Mouse (Mus musculus) embryonic stem cell, embryonic (primary cell): ENCODE data around the gene Cped1.

ENCODE experiments used
- CTCF ChIA-PET, 4 experiments: fragments of 300-600 bp in 2 of 4; fragments of 350-600 bp in 2 of 4; sonication (Branson Sonifier 250); formaldehyde crosslinking; loops; one replicate each; lab custom pipeline; 2022; ENCODE audit warnings: inconsistent platforms in 2 of 4; lab: Charles Lee
- POLR2A ChIA-PET, 4 experiments: fragments of 300-600 bp in 2 of 4; fragments of 350-600 bp in 2 of 4; sonication (Branson Sonifier 250); formaldehyde crosslinking; loops; one replicate each; lab custom pipeline; 2022; ENCODE audit warnings: antibody characterized with exemption in 4 of 4, inconsistent platforms in 1 of 4; lab: Charles Lee

Gene Cped1

GRCm38 (mm10) chr6:22178721-22179295 is 193.1 kb downstream of the Cped1 start:
- CTCF ChIA-PET: no interaction called here
- POLR2A ChIA-PET: no interaction called here

- ChIA-PET POLR2A (interaction anchor here in 2 of 4 experiments (0.6 to 0.8 kb wide), 2 partner anchors 10 to 995 kb away, joined by 3 to 12 read pairs; no protein-coding TSS in a partner anchor), CTCF (no interaction called here)
Measured at GRCm38 (mm10) chr6:22180316-22180715, 194.6 kb downstream of the Cped1 start.

DNA sequence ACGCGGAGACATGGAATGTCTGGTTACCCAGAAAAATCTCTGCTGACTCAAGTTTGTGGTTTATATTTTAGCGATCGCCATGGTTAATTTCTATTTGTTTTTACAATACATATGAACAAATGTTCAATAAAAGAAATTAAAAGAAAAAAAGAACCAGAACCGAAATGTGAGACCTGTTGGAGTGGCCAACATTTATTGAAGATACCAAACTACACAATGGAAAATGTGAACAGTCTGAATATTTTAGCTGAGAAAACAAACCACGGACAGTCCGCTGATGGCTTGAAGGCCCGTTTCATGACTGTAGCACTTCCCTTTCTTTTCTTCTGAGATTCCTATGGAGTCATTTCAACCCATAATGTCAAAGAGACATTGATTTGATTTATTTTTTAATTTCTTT is 201.3 kb downstream of the Cped1 start:
- ChIA-PET CTCF (no interaction called here), POLR2A (no interaction called here)

- ChIA-PET CTCF (no interaction called here), POLR2A (interaction anchor here in 1 of 4 experiments (0.6 kb wide), 1 partner anchor 94 kb away, joined by 8 read pairs; no protein-coding TSS in a partner anchor)
Measured at GRCm38 (mm10) chr6:22189346-22190335, 203.9 kb downstream of the Cped1 start.

- POLR2A ChIA-PET: no interaction called here
- CTCF ChIA-PET: no interaction called here
Measured at GRCm38 (mm10) chr6:22198603-22199002, 212.9 kb downstream of the Cped1 start.

GRCm38 (mm10) chr6:22199473-22199872 is 213.8 kb downstream of the Cped1 start:
- POLR2A ChIA-PET: no interaction called here
- CTCF ChIA-PET: interaction anchor here in 1 of 4 experiments (0.7 kb wide), 1 partner anchor 226 kb away, joined by 3 read pairs; no protein-coding TSS in a partner anchor

- ChIA-PET POLR2A (no interaction called here), CTCF (no interaction called here)
Measured at GRCm38 (mm10) chr6:22200133-22200532, 214.4 kb downstream of the Cped1 start.

- ChIA-PET POLR2A (no interaction called here), CTCF (no interaction called here)
Measured at GRCm38 (mm10) chr6:22201879-22202278, 216.2 kb downstream of the Cped1 start.

DNA sequence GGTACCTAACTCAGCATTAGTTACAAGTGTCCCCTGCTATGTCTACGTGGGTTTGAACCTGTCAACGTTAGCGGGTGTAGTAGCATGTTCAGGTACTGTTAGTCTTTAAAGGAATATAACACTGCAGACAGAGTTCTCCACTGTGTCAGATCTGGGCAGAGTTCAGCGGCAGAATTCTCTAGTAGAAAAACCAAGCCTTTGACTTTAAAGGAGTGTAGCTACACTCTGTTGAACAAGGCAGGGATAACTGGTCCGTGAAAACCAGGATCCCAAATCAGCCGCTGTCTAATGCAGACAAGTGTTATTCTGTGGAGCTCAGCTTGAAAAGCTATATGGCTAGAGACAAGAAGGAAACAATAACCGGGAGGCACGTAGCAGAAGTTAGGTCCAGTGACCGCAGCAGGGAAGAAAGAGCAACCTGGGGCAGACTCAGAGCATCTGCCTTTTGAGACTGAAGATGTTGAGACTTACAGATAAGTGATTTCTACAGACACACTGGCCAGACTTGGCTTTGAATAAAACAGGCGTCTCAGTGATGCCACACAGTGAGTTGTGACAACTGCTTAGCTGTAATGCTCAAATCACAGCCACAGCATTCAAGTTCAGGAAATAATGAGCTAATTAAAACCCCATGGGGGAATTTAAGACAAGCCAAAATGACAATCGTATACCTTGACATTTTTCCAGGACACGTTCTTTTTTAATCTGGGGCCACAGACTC is 219.5 kb downstream of the Cped1 start:
- CTCF ChIA-PET: no interaction called here

GRCm38 (mm10) chr6:22205751-22206121 is 220.0 kb downstream of the Cped1 start:
- POLR2A ChIA-PET: no interaction called here
- CTCF ChIA-PET: no interaction called here

More for the DNA sequence above, 219.5 kb downstream of the Cped1 start:
- POLR2A ChIA-PET: interaction anchor here in 1 of 4 experiments (0.6 kb wide), 1 partner anchor 133 kb away, joined by 4 read pairs; no protein-coding TSS in a partner anchor

GRCm38 (mm10) chr6:22206179-22206578 is 220.5 kb downstream of the Cped1 start:
- ChIA-PET POLR2A (no interaction called here), CTCF (no interaction called here)

DNA sequence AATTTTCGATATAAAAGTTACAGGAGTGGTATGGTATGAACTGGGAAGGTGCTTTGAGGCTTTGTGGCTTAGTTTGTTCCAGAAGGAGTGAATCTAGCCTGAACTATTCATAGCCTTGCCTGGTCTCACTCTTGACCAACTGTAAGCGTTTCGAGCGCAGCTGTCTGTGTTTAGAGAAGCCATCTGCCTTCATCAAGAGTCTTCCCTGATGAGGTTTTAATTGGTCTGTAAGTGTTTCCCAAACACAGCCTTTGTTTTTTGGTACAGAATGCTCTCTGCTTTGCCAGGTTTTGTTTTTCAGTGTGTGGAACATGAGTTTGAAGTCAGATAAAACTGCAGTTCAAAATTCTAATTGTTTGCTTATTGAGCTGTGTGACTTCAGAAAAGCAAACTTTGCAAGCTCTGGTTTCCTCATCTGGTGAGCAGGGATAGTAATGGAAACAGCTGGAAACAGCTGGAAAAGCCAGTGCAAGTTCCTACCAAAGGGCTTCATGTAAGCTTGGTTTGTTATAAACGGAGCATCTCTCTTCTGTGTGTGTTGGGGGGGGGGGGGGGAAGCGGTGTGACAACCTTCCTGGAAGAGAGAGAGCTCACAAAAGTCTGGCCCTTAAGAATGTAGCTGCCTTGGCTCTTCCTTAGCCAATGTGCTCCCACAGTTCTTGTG is 221.0 kb downstream of the Cped1 start:
- CTCF ChIA-PET: no interaction called here

GRCm38 (mm10) chr6:22212158-22212557 is 226.4 kb downstream of the Cped1 start:
- CTCF ChIA-PET: interaction anchor here in 2 of 4 experiments (0.6 kb wide), 2 partner anchors 233 to 280 kb away, joined by 3 to 4 read pairs; no protein-coding TSS in a partner anchor
- POLR2A ChIA-PET: no interaction called here

More for the DNA sequence above, 221.0 kb downstream of the Cped1 start:
- POLR2A ChIA-PET: interaction anchor here in 2 of 4 experiments (0.7 to 0.8 kb wide), 2 partner anchors 42 to 46 kb away, joined by 3 read pairs; no protein-coding TSS in a partner anchor

DNA sequence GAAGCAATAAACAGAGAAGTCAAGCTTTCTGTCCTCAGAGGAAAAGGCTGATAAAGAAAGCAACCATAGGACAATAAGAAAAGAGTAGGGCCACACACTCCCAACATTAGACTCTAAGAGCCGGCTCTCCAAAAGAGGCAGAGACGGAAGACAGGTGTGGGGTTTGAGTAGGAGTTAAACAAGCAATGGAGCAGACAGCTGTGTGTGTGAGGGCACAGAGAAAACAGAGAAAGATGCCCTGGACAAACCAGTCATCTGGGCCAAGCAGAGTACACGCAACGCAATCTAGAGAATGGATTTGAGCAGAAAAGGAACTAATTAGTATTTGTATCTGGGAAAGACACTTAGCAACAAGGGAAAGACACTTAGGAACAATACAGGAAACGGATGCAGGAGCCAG is 227.5 kb downstream of the Cped1 start:
- ChIA-PET CTCF (no interaction called here), POLR2A (no interaction called here)

DNA sequence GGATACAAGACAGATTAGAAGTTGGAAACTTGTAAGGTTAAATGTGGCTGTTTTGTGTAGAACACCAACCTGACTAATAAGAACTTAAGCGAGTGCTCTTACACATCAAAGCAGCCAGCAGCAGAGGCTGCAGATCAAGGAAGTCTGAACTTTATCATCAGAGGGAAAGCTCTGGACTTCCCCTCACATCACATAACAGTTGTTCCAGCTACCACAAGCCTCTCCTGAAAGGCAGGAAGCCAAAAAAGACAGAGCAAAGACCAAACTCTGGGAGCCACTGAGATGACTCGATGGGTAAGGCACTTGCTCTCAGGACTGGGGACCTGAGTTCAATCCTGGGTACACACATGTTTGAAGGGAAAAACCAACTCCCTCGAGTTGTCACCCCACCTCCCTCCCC is 228.1 kb downstream of the Cped1 start:
- CTCF ChIA-PET: no interaction called here
- POLR2A ChIA-PET: no interaction called here

DNA sequence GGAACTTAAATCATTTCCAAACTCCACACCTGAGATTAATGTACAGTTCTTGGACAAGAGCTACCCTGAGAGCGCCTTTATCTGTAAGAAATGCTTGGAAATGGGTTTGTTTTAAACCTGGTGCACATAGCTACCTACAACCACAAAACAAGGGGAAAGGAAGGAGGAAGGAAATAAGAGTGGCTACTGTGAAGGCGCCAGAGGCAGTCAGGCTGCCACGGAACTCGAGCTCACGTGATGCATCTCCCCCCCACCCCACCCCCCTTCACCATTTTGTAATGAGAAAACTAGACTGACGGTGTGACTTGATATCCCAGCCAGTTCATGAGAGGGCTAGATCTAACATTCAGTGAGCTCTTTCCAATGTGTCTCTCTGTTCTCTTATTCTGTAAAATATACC is 228.9 kb downstream of the Cped1 start:
- ChIA-PET CTCF (no interaction called here), POLR2A (no interaction called here)

DNA sequence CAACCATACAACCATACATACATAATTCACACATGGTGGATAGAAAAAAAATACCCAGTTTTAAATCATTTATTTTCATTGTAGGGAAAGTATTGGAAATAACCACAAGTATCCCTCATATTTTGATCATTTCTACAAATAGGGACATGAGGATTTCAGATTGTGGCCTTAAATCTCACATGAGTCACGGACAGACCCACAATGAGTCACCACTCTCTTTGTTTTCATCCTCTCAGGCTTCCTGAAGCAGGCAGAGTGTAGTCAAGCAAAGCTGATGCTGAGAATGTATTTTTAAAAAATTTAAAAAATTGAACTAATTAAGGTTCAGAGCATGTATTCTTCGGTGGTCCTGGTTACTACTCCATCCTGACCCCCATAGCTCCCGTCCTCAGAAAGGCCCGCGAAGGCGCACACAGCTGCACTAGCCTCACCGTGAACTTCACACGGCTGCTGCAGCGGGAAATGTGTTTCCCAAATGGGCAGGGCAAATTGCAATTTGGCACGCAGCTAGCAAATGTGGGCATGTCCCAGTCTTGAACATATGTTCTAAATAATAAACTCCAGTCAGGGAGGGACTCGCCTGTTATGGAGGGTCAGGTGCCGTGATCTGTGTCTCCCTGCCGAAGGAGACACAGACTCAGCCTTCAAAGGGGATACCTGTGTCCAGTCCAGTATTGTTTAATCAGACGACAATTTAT is 230.7 kb downstream of the Cped1 start:
- ChIA-PET POLR2A (no interaction called here), CTCF (no interaction called here)

GRCm38 (mm10) chr6:22221134-22221533 is 235.4 kb downstream of the Cped1 start:
- ChIA-PET CTCF (no interaction called here), POLR2A (no interaction called here)
